Mouse (Mus musculus) hindbrain, embryonic 16.5 days (tissue): ENCODE data around the gene Cdrt4. TPM values are rescaled to one million over a fixed set of nuclear protein-coding genes. Genes with fewer than 3 reads are reported as not detected.

Experiments
- ATAC-seq: fragments of 200-750 bp; cut with Nextera tagmentation; 2 replicates; pipeline ENCODE4 v1.8.0; 2017; ENCODE audit warnings: moderate TSS enrichment, moderate library complexity
- H3K27ac ChIP-seq: fragments of 300-500 bp; sonication (generic); 2 replicates; pipeline ENCODE4 v1.5.1; 2014; ENCODE audit warnings: low read depth, mild to moderate bottlenecking, control low read depth, low read length, moderate library complexity
- H3K27me3 ChIP-seq: fragments of 300-500 bp; sonication (generic); replicated peaks from 2 replicates; pipeline ENCODE4 v1.6.1; 2014; ENCODE audit warnings: low read length; ENCODE audit not compliant: control insufficient read depth, insufficient read depth
- H3K36me3 ChIP-seq: fragments of 300-500 bp; sonication (generic); 2 replicates; pipeline ENCODE4 v1.6.1; 2014; ENCODE audit warnings: mild to moderate bottlenecking, low read length, moderate library complexity, mixed read lengths; ENCODE audit not compliant: control insufficient read depth, insufficient read depth
- H3K4me1 ChIP-seq: fragments of 300-500 bp; sonication (generic); 2 replicates; pipeline ENCODE4 v1.6.1; 2014; ENCODE audit warnings: low read depth, low read length; ENCODE audit not compliant: control insufficient read depth, insufficient read depth
- H3K4me2 ChIP-seq: fragments of 300-500 bp; sonication (generic); 2 replicates; pipeline ENCODE4 v1.6.1; 2014; ENCODE audit warnings: mild to moderate bottlenecking, low read length, control low read depth, moderate library complexity
- H3K4me3 ChIP-seq: fragments of 300-500 bp; sonication (generic); 2 replicates; pipeline ENCODE4 v1.5.1; 2014; ENCODE audit warnings: mild to moderate bottlenecking, low read length, control low read depth, moderate library complexity
- H3K9ac ChIP-seq: fragments of 300-500 bp; sonication (generic); 2 replicates; pipeline ENCODE4 v1.6.1; 2014; ENCODE audit warnings: low read depth, mild to moderate bottlenecking, control low read depth, low read length, moderate library complexity
- H3K9me3 ChIP-seq: fragments of 300-500 bp; sonication (generic); 2 replicates; pipeline ENCODE4 v1.6.1; 2014; ENCODE audit warnings: mild to moderate bottlenecking, low read length, moderate library complexity; ENCODE audit not compliant: control insufficient read depth
- WGBS: fragments of 180-500 bp; shearing (Covaris S2); extraction: QIAGEN DNeasy Blood & Tissue Kit; methylation state at CpG from one replicate; pipeline ENCODE4 v1.1.7; 2014; 5-methylcytosine and 5-hydroxymethylcytosine counted together
- polyA plus RNA-seq: library from polyadenylated mRNA; unstranded; fragments of >200 nt; fragmentation: Nextera tagmentation; extraction: Ambion mirVana; gene quantifications from 2 replicates; pipeline ENCODE4 v1.2.1, GENCODE M21; 2015

Cdrt4 gene
- 0.23 TPM in 1 of 2 replicates, not detected in the other for polyA plus RNA-seq

DNA sequence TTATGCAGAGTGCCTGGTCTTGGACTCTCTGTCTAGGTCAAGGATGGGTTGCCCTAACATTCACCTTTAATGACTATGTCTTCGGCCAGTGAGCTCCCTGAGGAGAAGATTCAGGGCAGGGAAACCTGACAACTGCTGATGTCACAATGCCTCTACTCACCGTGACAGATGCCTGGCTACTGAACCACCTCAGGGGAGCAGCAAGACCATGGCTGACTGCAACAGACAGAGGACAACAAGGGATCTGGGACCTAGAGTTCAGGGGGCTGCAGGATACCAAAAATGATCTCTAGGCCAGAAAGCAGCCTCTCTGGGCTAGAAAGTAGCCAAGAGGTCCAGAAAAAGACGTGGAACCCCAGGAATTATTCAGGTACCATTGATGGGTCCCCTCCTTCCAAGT is at the start of gene Cdrt4:
Gene Cdrt4 (plus strand): TSS at position 182 of the 400 bp plus-strand sequence.
- Histone ChIP-seq H3K4me3 (no peak within 1 kb of the TSS), H3K36me3 (no peaks in the 10 kb centered on the region), H3K4me1 (no peaks in the 10 kb centered on the region), H3K4me2 (no peak within 1 kb of the TSS), H3K9ac (no peak within 1 kb of the TSS), H3K27ac (no peak within 1 kb of the TSS), H3K27me3 (no peaks in the 10 kb centered on the region), H3K9me3 (peaks cover 3% of the 10 kb centered on the region; the same call in 1 of the 2 replicates)
- no peak for ATAC-seq
- 82% methylated on average over 3 of the region's 3 CpGs for WGBS

DNA sequence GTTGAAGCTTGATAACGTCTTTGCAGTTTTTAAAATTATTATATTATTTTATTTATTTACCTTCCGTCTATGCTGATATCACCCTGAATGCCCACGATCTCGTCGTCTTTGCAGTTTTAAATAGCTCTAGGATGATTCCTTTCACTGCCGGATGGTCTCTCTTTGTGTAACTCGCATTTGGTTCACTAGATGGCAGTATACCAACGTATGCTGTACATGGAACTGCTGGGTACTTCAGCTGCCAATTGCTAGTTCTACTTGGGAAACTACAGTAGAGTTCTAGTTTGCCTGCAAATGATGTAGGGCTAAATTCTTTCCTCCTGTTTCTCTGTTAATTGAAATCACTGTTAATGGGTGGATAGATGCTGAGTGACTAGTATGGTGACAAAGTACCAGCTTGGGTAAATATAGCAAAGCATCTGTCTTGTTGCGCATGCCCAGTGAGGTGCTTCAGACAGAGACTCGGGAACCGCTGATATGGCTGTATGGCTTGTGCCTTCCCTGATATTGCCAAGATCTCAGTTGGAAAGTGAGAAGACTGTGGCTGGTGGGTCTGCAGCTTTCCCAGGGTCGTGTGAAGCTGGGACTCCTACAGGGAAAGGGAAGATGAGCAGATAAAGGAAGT is 49.2 kb upstream of the Cdrt4 start:
- Histone ChIP-seq H3K4me1 (no peaks in the 10 kb centered on the region), H3K4me2 (no peak overlapping the region), H3K36me3 (no peaks in the 10 kb centered on the region), H3K27me3 (no peaks in the 10 kb centered on the region), H3K4me3 (no peak overlapping the region), H3K9ac (no peak overlapping the region), H3K27ac (no peak overlapping the region), H3K9me3 (no peaks in the 10 kb centered on the region)
- ATAC-seq = peak; percentile 73; the same call in 1 of the 2 replicates
- WGBS = 32% methylated on average over 12 of the region's 12 CpGs

DNA sequence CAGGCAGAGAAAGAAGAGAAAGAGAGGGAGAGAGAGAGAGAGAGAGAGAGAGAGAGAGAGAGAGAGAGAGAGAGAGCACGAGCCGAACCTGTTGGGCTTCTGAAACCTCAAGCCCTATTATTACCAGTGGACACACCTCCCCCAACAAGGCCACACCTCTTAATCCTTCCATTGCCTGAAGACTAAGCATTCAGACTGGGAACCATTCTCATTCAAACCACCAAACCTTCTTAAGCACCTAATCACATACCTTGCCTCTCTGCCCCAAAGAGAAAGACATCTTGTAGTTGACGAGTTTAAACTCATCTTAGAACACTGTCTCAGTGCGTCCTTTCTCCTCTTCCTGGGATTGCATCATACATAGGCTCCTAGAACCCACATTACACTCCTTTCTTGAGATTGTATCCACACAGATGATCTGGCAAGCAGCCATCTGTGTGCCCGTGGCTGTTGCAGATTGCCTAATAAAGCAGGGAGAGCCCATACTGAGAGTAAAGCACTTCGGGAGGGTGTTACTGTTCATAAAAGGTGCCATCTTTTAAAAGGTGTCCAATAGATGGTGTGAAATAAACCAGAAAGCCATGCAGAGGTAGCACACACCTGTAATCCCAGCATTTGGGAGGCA is 47.0 kb upstream of the Cdrt4 start:
- Histone ChIP-seq H3K9ac (no peak overlapping the region), H3K4me3 (no peak overlapping the region), H3K4me1 (no peaks in the 10 kb centered on the region), H3K36me3 (no peaks in the 10 kb centered on the region), H3K9me3 (no peaks in the 10 kb centered on the region), H3K27me3 (no peaks in the 10 kb centered on the region), H3K4me2 (no peak overlapping the region), H3K27ac (no peak overlapping the region)
- WGBS = 67% methylated on average over 6 of the region's 6 CpGs
- ATAC-seq = no peak

- Histone ChIP-seq H3K4me3 (no peak overlapping the region), H3K4me2 (no peak overlapping the region), H3K4me1 (no peaks in the 10 kb centered on the region), H3K9me3 (no peaks in the 10 kb centered on the region), H3K36me3 (no peaks in the 10 kb centered on the region), H3K9ac (no peak overlapping the region), H3K27ac (no peak overlapping the region), H3K27me3 (no peaks in the 10 kb centered on the region)
- WGBS = 72% methylated on average over 3 of the region's 3 CpGs
- ATAC-seq = no peak
These were observed 41.2 kb upstream of the Cdrt4 start for GRCm38 (mm10) chr11:62909720-62910306.

- WGBS = 20% methylated on average over 8 of the region's 8 CpGs
- H3K4me2 ChIP-seq = no peak overlapping the region
- H3K9me3 ChIP-seq = no peaks in the 10 kb centered on the region
- ATAC-seq = no peak
- no peaks in the 10 kb centered on the region for H3K36me3 ChIP-seq
- H3K4me3 ChIP-seq = no peak overlapping the region
- no peak overlapping the region for H3K27ac ChIP-seq
- no peaks in the 10 kb centered on the region for H3K4me1 ChIP-seq
- H3K9ac ChIP-seq = no peak overlapping the region
- H3K27me3 ChIP-seq = no peaks in the 10 kb centered on the region
These were observed 39.6 kb upstream of the Cdrt4 start for GRCm38 (mm10) chr11:62911362-62911761.

DNA sequence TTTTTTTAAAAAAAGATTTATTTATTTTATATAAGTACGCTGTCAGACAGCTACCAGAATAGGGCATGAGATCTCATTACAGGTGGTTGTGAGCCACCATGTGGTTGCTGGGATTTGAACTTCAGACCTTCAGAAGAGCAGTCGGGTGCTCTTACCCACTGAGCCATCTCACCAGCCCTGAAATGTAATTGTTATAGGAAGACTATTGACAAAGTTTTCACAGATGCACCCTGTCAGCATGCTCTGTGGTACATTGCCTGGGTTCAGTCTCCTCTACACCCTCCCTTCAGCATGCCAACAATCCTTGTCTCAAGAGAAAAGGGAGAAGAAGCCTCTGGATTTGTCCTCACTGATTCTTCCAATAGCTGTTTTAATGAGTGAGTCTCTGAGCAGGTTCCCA is 37.9 kb upstream of the Cdrt4 start:
- no peaks in the 10 kb centered on the region for H3K4me1 ChIP-seq
- no peaks in the 10 kb centered on the region for H3K27me3 ChIP-seq
- ATAC-seq = no peak
- no peaks in the 10 kb centered on the region for H3K9me3 ChIP-seq
- no peaks in the 10 kb centered on the region for H3K36me3 ChIP-seq
- no peak overlapping the region for H3K4me2 ChIP-seq
- WGBS = 97% methylated on average over 2 of the region's 2 CpGs
- no peak overlapping the region for H3K9ac ChIP-seq
- no peak overlapping the region for H3K27ac ChIP-seq
- H3K4me3 ChIP-seq = no peak overlapping the region

DNA sequence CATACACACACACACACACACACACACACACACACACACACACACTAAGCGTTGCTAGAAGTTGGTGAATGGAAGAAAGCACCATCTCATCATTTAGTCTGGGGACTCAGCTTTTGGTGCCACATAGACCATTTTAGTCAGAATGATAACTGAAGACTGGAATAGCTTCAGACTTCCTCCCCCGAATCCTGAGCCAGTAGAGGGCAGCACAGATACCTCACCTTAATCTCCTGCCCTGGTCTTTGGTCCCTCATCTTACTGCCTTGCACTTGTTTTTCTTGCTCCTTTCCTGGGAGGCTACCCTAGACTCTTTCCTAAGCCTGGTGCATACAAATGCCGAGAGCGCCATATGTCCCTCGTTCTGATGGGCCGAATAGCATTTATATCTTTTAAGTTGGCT is 36.5 kb upstream of the Cdrt4 start:
- 65% methylated on average over 6 of the region's 6 CpGs for WGBS
- Histone ChIP-seq H3K4me2 (no peak overlapping the region), H3K9ac (no peak overlapping the region), H3K4me1 (no peaks in the 10 kb centered on the region), H3K27me3 (no peaks in the 10 kb centered on the region), H3K4me3 (no peak overlapping the region), H3K36me3 (no peaks in the 10 kb centered on the region), H3K27ac (no peak overlapping the region), H3K9me3 (no peaks in the 10 kb centered on the region)
- ATAC-seq = no peak

- no peak overlapping the region for H3K4me3 ChIP-seq
- no peak overlapping the region for H3K4me2 ChIP-seq
- H3K9me3 ChIP-seq = no peaks in the 10 kb centered on the region
- H3K27me3 ChIP-seq = no peaks in the 10 kb centered on the region
- H3K27ac ChIP-seq = no peak overlapping the region
- 92% methylated on average over 2 of the region's 2 CpGs for WGBS
- ATAC-seq = no peak
- no peaks in the 10 kb centered on the region for H3K4me1 ChIP-seq
- H3K9ac ChIP-seq = no peak overlapping the region
- no peaks in the 10 kb centered on the region for H3K36me3 ChIP-seq
These were observed 35.5 kb upstream of the Cdrt4 start for GRCm38 (mm10) chr11:62915486-62915885.

GRCm38 (mm10) chr11:62916765-62917164 is 34.2 kb upstream of the Cdrt4 start:
- Histone ChIP-seq H3K27ac (no peak overlapping the region), H3K4me1 (peaks cover 5% of the 10 kb centered on the region; the same call in 1 of the 2 replicates), H3K9me3 (no peaks in the 10 kb centered on the region), H3K9ac (no peak overlapping the region), H3K36me3 (no peaks in the 10 kb centered on the region), H3K4me2 (no peak overlapping the region), H3K4me3 (no peak overlapping the region), H3K27me3 (no peaks in the 10 kb centered on the region)
- 49% methylated on average over 2 of the region's 2 CpGs for WGBS
- no peak for ATAC-seq
